Mouse (Mus musculus): ENCODE data around the gene Tmem119.

- TF ChIP-seq POLR2A (IDR thresholded peaks at IDR 0.05; ENCODE audit: low read depth, low read length): no peak; the same call in 1 of the 2 replicates
- TF ChIP-seq CTCF (IDR thresholded peaks at IDR 0.05; ENCODE audit: borderline replicate concordance, insufficient read depth, low read length): peak; percentile 95
These were observed 26.7 kb downstream of the Tmem119 start for GRCm38 (mm10) chr5:113773664-113774063.

All from embryonic fibroblast, embryonic 13.5 days (primary cell).